Mouse (Mus musculus): ENCODE measurements around the gene Clec4e. TPM values are rescaled to one million over a fixed set of nuclear protein-coding genes. Genes with fewer than 3 reads are reported as not detected.
"Not testable (repeated sequence)": the region's sequence is repeated elsewhere in the genome, so short reads cannot be mapped to it uniquely, and the experiment has no call there.

Clec4e gene
- polyA plus RNA-seq, 1 experiment from 2014 or later: not detected

- H3K9me3 ChIP-seq: no peaks in the 10 kb centered on the region
- ATAC-seq (replicated peaks): no peak
- H3K27me3 ChIP-seq: no peaks in the 10 kb centered on the region
- no peaks in the 10 kb centered on the region for H3K4me1 ChIP-seq
- H3K36me3 ChIP-seq: no peaks in the 10 kb centered on the region
- H3K27ac ChIP-seq (replicated peaks): no peak within 1 kb of the TSS
- no peak within 1 kb of the TSS for H3K4me2 ChIP-seq (replicated peaks)
- 79% methylated on average over 4 of the region's 4 CpGs for WGBS
- no peak within 1 kb of the TSS for H3K9ac ChIP-seq (replicated peaks)
- H3K4me3 ChIP-seq: no peak within 1 kb of the TSS
These were observed 28.0 kb downstream of the Clec4e start, which contains the start of gene Clec4d for GRCm38 (mm10) chr6:123261555-123262161. TSS of gene Clec4d (plus strand) at chr6:123262111.

GRCm38 (mm10) chr6:123260868-123261267 is 28.8 kb downstream of the Clec4e start:
- Histone ChIP-seq H3K27ac (replicated peaks) (no peak overlapping the region), H3K4me1 (no peaks in the 10 kb centered on the region), H3K9ac (replicated peaks) (no peak overlapping the region), H3K9me3 (no peaks in the 10 kb centered on the region), H3K4me2 (replicated peaks) (no peak overlapping the region), H3K4me3 (no peak overlapping the region), H3K36me3 (no peaks in the 10 kb centered on the region), H3K27me3 (no peaks in the 10 kb centered on the region)
- ATAC-seq (replicated peaks): no peak
- 88% methylated on average over 1 of the region's 1 CpGs for WGBS

GRCm38 (mm10) chr6:123259889-123260603 is 29.6 kb downstream of the Clec4e start:
- ATAC-seq (replicated peaks): no peak
- H3K36me3 ChIP-seq: no peaks in the 10 kb centered on the region
- H3K4me2 ChIP-seq (replicated peaks): no peak overlapping the region
- H3K27me3 ChIP-seq: no peaks in the 10 kb centered on the region
- 89% methylated on average over 4 of the region's 4 CpGs for WGBS
- H3K4me1 ChIP-seq: no peaks in the 10 kb centered on the region
- no peak overlapping the region for H3K9ac ChIP-seq (replicated peaks)
- no peak overlapping the region for H3K27ac ChIP-seq (replicated peaks)
- H3K9me3 ChIP-seq: no peaks in the 10 kb centered on the region
- H3K4me3 ChIP-seq: no peak overlapping the region

GRCm38 (mm10) chr6:123258946-123259345 is 30.7 kb downstream of the Clec4e start:
- Histone ChIP-seq H3K27ac (replicated peaks) (no peak overlapping the region), H3K36me3 (no peaks in the 10 kb centered on the region), H3K4me2 (replicated peaks) (no peak overlapping the region), H3K9ac (replicated peaks) (no peak overlapping the region), H3K9me3 (no peaks in the 10 kb centered on the region), H3K4me3 (no peak overlapping the region), H3K27me3 (no peaks in the 10 kb centered on the region), H3K4me1 (no peaks in the 10 kb centered on the region)
- no peak for ATAC-seq (replicated peaks)
- 85% methylated on average over 3 of the region's 3 CpGs for WGBS

GRCm38 (mm10) chr6:123252735-123253134 is 36.9 kb downstream of the Clec4e start:
- no peak overlapping the region for H3K4me3 ChIP-seq
- H3K27ac ChIP-seq (replicated peaks): no peak overlapping the region
- no peaks in the 10 kb centered on the region for H3K27me3 ChIP-seq
- no peaks in the 10 kb centered on the region for H3K9me3 ChIP-seq
- no peaks in the 10 kb centered on the region for H3K4me1 ChIP-seq
- no peak overlapping the region for H3K9ac ChIP-seq (replicated peaks)
- H3K4me2 ChIP-seq (replicated peaks): no peak overlapping the region
- no peak for ATAC-seq (replicated peaks)
- H3K36me3 ChIP-seq: no peaks in the 10 kb centered on the region

- H3K4me3 ChIP-seq; H3K27me3 ChIP-seq; ATAC-seq (replicated peaks); H3K9ac ChIP-seq (replicated peaks); H3K9me3 ChIP-seq; H3K27ac ChIP-seq (replicated peaks); H3K4me2 ChIP-seq (replicated peaks); H3K36me3 ChIP-seq; H3K4me1 ChIP-seq: not testable (repeated sequence)
- WGBS: 86% methylated on average over 2 of the region's 2 CpGs
These were observed 40.8 kb downstream of the Clec4e start for GRCm38 (mm10) chr6:123248862-123249261.

- H3K27me3 ChIP-seq: no peaks in the 10 kb centered on the region
These were observed 45.5 kb downstream of the Clec4e start for GRCm38 (mm10) chr6:123244201-123244600.

GRCm38 (mm10) chr6:123237582-123237981 is 52.1 kb downstream of the Clec4e start:
- H3K27ac ChIP-seq (replicated peaks): no peak overlapping the region
- H3K4me1 ChIP-seq: no peaks in the 10 kb centered on the region
- ATAC-seq (replicated peaks): no peak

More at GRCm38 (mm10) chr6:123244201-123244600, 45.5 kb downstream of the Clec4e start:
- Histone ChIP-seq H3K4me2 (replicated peaks) (no peak overlapping the region), H3K4me1 (no peaks in the 10 kb centered on the region), H3K9ac (replicated peaks) (no peak overlapping the region), H3K9me3 (no peaks in the 10 kb centered on the region), H3K36me3 (no peaks in the 10 kb centered on the region), H3K27ac (replicated peaks) (no peak overlapping the region), H3K4me3 (no peak overlapping the region)
- WGBS: 86% methylated on average over 5 of the region's 5 CpGs
- no peak for ATAC-seq (replicated peaks)

More at GRCm38 (mm10) chr6:123237582-123237981, 52.1 kb downstream of the Clec4e start:
- Histone ChIP-seq H3K4me3 (no peak overlapping the region), H3K36me3 (no peaks in the 10 kb centered on the region), H3K27me3 (no peaks in the 10 kb centered on the region), H3K9ac (replicated peaks) (no peak overlapping the region), H3K4me2 (replicated peaks) (no peak overlapping the region), H3K9me3 (no peaks in the 10 kb centered on the region)

Other genes starting within 250 kb of the Clec4e start
- gene Clec4b1, start 239.9 kb downstream of the Clec4e start, polyA plus RNA-seq (2015; fragmentation: Nextera tagmentation; extraction: Ambion mirVana): not detected in 2 replicates
- gene Clec4a2, start 183.4 kb downstream of the Clec4e start, polyA plus RNA-seq (2015; fragmentation: Nextera tagmentation; extraction: Ambion mirVana): 0.81 and 1.0 TPM in 2 replicates
- not detected in 2 replicates for gene Clec4b2, start 117.0 kb downstream of the Clec4e start, polyA plus RNA-seq (2015; fragmentation: Nextera tagmentation; extraction: Ambion mirVana)
- gene Clec4n, start 60.0 kb downstream of the Clec4e start, polyA plus RNA-seq (2015; fragmentation: Nextera tagmentation; extraction: Ambion mirVana): 0.70 and 0.72 TPM in 2 replicates
- not detected in 2 replicates for gene Clec4d, start 27.8 kb downstream of the Clec4e start, polyA plus RNA-seq (2015; fragmentation: Nextera tagmentation; extraction: Ambion mirVana)
- gene Vmn2r19, start 18.5 kb upstream of the Clec4e start, polyA plus RNA-seq (2015; fragmentation: Nextera tagmentation; extraction: Ambion mirVana): not detected in 2 replicates
- gene Vmn2r20, start 128.2 kb upstream of the Clec4e start, polyA plus RNA-seq (2015; fragmentation: Nextera tagmentation; extraction: Ambion mirVana): not detected in 2 replicates
- gene Vmn2r21, start 243.5 kb upstream of the Clec4e start, polyA plus RNA-seq (2015; fragmentation: Nextera tagmentation; extraction: Ambion mirVana): not detected in 2 replicates